Mouse (Mus musculus): ENCODE measurements at regions not wholly inside any gene's neighbourhood (a gene's known extent, or its start where the extent isn't known, plus 50 kb on each side); places are given as distances from the start of the nearest gene placed in this dataset.

DNA sequence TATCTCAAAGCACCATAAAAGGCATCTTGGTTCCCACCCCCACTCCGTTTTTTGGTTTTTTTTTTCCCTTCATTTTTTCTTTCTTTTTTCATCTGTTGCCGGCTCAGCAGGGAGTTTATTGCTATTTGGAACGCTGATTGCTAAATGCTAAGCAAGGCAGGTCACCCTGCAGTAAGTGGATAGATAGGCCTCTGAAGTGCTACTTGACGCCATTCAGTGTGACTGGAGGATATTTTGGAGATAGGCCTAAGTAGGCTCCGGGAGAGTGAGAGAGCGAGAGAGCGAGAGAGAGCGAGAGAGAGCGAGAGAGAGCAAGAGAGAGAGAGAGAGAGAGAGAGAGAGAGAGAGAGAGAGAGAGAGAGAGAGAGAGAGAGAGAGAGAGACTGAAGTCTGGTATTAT, 90.3 kb upstream of the Lsm14a start:
- TF ChIP-seq CHD2 (IDR thresholded peaks at IDR 0.05; ENCODE audit: low read depth, low read length) (no peak), ZC3H11A (IDR thresholded peaks at IDR 0.05; ENCODE audit: borderline replicate concordance, low read depth, low read length) (no peak), ZNF384 (IDR thresholded peaks at IDR 0.05; ENCODE audit: low read depth, low read length) (no peak), HCFC1 (IDR thresholded peaks at IDR 0.05; ENCODE audit: borderline replicate concordance, insufficient read depth, low read length) (no peak)
